Mouse (Mus musculus): ENCODE measurements around the gene Lipe.
"Not testable (repeated sequence)": the region's sequence is repeated elsewhere in the genome, so short reads cannot be mapped to it uniquely, and the experiment has no call there.

Lipe gene

GRCm38 (mm10) chr7:25412833-25413441, 14.4 kb upstream of the Lipe start, which contains the start of gene Cxcl17:
TSS of gene Cxcl17 (minus strand) at chr7:25412886.
- DNase-seq (ENCODE audit: low spot score), result no peak

- DNase-seq (ENCODE audit: low spot score), result no peak
Observed at GRCm38 (mm10) chr7:25411861-25412260, 13.4 kb upstream of the Lipe start.

GRCm38 (mm10) chr7:25410969-25411615, 12.6 kb upstream of the Lipe start:
- DNase-seq (ENCODE audit: low spot score), result no peak

GRCm38 (mm10) chr7:25409114-25409760, 10.7 kb upstream of the Lipe start:
- DNase-seq (ENCODE audit: low spot score), result no peak

GRCm38 (mm10) chr7:25406468-25406867, 8.0 kb upstream of the Lipe start:
- no peak for DNase-seq (ENCODE audit: low spot score)

GRCm38 (mm10) chr7:25402671-25403101, 4.2 kb upstream of the Lipe start:
- DNase-seq (ENCODE audit: low spot score), result no peak

- no peak for DNase-seq (ENCODE audit: low spot score)
Observed at GRCm38 (mm10) chr7:25401986-25402385, 3.5 kb upstream of the Lipe start.

GRCm38 (mm10) chr7:25401551-25401950, 3.0 kb upstream of the Lipe start:
- no peak for DNase-seq (ENCODE audit: low spot score)

- DNase-seq (ENCODE audit: low spot score), result not testable (repeated sequence)
Observed at GRCm38 (mm10) chr7:25399028-25399427, 518 bp upstream of the Lipe start.

GRCm38 (mm10) chr7:25396621-25397020, 1.9 kb downstream of the Lipe start:
- peak; percentile 35 for DNase-seq (ENCODE audit: low spot score)

- DNase-seq (ENCODE audit: low spot score), result peak; percentile 96
Observed at GRCm38 (mm10) chr7:25395558-25396521, 2.7 kb downstream of the Lipe start.

- no peak for DNase-seq (ENCODE audit: low spot score)
Observed at GRCm38 (mm10) chr7:25395186-25395557, 3.3 kb downstream of the Lipe start.

GRCm38 (mm10) chr7:25394754-25395153, 3.8 kb downstream of the Lipe start:
- DNase-seq (ENCODE audit: low spot score), result no peak

GRCm38 (mm10) chr7:25393451-25394210, 4.9 kb downstream of the Lipe start:
- DNase-seq (ENCODE audit: low spot score), result no peak

GRCm38 (mm10) chr7:25392851-25393250, 5.7 kb downstream of the Lipe start:
- DNase-seq (ENCODE audit: low spot score), result no peak

GRCm38 (mm10) chr7:25391856-25392453, 6.6 kb downstream of the Lipe start:
- no peak for DNase-seq (ENCODE audit: low spot score)

GRCm38 (mm10) chr7:25390986-25391385, 7.5 kb downstream of the Lipe start:
- DNase-seq (ENCODE audit: low spot score), result no peak

GRCm38 (mm10) chr7:25390054-25390770, 8.3 kb downstream of the Lipe start:
- peak; percentile 32 for DNase-seq (ENCODE audit: low spot score)

- no peak for DNase-seq (ENCODE audit: low spot score)
Observed at GRCm38 (mm10) chr7:25388916-25389315, 9.6 kb downstream of the Lipe start.

- no peak for DNase-seq (ENCODE audit: low spot score)
Observed at GRCm38 (mm10) chr7:25387811-25388440, 10.6 kb downstream of the Lipe start.
